Mouse (Mus musculus) activated CD4-positive, CD25-positive, alpha-beta regulatory T cell, adult 4 months (primary cell): ENCODE data around the gene Ubac2. TPM values are rescaled to one million over a fixed set of nuclear protein-coding genes. Genes with fewer than 3 reads are reported as not detected.
"Not testable (repeated sequence)": the region's sequence is repeated elsewhere in the genome, so short reads cannot be mapped to it uniquely, and the experiment has no call there.

Experiments used
- ATAC-seq: one replicate; pipeline ENCODE4 v1.8.0; 2017
- polyA plus RNA-seq, 2 experiments: library from polyadenylated mRNA; unstranded; fragments of 100-300 nt; shearing (Covaris generic); gene quantifications; one replicate each; pipeline ENCODE4 v1.2.1; 2017

Ubac2 gene
- polyA plus RNA-seq: 10 to 100 TPM; 62.5 to 75.1 TPM

DNA sequence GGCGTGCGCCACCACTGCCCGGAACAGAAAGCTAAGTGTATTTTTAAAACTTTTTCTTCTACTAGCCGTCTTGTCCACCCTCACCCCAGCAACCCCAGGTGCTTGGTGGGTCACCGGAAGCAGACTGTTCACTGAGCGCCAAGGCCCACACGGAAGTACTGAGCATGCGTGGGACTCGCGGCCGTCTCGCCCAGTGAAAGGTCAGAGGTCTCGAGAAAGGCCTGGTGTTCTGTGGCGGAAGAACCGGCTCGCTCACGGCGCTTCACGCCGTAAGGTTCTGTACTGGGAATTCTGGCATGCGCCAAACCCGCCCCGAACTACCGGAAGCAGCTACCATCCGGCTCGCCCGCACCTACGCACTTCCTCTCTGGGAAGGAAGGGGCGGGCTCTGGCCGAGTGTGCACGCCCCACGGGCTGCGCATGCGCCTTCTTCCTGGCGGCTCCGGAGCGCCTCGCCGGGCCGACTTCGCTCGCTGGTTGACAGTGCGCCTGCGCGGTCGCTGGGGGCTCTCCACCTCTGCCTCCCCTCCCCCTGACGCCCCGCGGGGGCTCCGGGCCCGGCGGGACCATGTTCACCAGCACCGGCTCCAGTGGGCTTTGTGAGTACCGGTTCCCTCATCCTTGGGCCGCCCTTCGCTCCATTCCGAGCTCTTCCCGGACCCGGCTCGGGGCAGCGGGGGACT lies at the start of gene Ubac2:
Gene Ubac2 (plus strand): TSS at position 445 of the 683 bp plus-strand sequence.
- peak; percentile 80 for ATAC-seq

- ATAC-seq: peak; percentile 65
Observed at GRCm38 (mm10) chr14:121829816-121830442, 48.5 kb upstream of the Ubac2 start.

GRCm38 (mm10) chr14:121833001-121833520 lies 45.4 kb upstream of the Ubac2 start:
- ATAC-seq: no peak

DNA sequence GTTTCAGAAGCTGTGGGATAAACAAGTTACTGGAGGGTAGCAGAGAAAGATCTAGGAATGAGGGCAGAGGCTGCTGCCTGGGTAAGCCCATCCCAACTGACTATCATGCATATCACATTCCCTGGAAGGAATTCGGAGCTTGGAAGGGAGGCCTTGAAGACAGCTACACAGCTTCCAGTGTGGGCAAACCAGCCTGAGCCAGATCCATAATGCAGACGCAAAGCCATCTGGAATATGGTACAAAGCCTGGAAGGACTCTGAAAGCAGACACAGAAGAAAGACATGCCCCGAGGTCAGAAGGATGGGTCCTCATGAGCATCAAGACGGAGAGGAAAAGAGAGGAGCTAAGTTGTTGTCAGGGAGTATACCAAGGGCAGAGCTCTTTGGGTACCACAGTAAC lies 40.3 kb upstream of the Ubac2 start:
- ATAC-seq: no peak

DNA sequence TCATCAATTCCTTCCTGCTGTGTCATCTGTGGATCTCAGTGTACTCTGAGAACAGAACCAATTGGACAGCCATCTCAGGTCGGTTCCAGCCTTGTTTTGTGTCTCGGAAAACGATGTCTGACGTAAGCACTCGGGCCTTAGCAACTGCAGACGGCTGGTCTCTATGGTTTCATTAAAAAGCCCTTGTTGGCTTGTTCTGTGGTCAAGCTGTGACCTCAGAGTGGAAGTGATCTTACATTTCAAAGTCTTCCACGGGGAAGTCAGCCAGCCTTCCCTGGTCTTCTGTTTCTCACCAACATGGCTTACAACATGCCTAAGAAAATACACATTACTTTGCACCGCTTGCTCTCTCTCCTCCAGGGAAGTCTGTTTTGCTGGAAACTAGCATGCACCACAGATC lies 38.2 kb upstream of the Ubac2 start:
- no peak for ATAC-seq

- ATAC-seq: no peak
Observed at GRCm38 (mm10) chr14:121844486-121844885, 33.9 kb upstream of the Ubac2 start.

GRCm38 (mm10) chr14:121851231-121851630 lies 27.2 kb upstream of the Ubac2 start:
- no peak for ATAC-seq

DNA sequence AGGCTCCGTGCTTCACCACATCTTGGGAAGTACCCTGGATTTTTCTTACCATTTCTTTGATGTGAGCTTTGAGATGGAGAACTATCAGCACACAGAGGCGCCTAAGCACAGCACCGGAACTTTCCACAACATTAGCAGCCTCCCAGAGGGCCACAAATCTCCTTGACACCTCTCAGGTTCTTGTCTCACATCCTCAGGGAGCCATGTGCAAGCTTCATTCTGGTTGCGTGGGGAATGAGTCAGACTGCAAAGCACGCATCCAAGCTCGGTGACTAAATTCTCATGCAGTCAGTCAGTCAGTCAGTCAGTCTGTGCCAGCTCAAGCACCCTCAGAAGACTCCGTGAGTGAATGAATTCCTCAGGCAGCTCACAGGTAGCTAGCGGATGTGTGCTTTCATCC lies 25.9 kb upstream of the Ubac2 start:
- no peak for ATAC-seq

GRCm38 (mm10) chr14:121865162-121865561 lies 13.3 kb upstream of the Ubac2 start:
- ATAC-seq: peak; percentile 85

DNA sequence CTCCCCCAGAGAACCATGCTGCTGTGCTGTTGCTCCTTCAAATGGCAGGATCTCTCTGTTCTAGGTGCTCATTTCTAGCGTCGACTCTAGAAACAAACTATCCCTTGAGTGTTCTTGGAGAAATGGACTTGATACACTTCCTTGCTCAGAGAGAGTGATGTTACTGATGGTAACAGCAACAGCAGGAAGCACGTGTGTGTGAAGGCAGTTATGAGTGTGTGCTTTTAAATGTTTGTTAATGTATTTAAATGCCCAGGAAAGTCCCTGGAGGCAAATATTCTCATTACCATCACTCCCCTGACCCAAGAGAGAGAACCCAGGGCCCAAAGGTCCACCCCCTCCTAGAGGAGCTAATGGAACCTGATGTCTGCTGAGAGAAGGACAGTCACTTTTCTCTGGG lies 11.8 kb upstream of the Ubac2 start:
- no peak for ATAC-seq

DNA sequence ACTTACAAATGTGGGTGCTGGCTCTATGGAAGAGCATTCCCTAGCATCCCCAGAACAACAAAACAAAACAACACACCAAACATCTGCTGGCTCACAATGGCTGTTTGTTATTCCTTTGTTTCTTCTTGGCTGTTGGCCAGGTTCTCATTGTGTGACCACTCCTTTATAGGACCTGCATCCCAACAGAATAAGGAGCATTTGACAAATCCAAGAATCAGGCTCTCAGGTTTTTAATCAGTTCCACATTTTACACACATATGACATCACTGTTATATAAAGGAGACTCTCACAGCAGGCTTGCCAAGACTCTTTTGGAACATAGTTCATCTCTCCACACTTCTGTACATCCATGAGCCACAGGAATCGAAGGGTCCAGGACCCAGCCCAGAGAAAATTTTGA lies 9.3 kb upstream of the Ubac2 start:
- no peak for ATAC-seq

DNA sequence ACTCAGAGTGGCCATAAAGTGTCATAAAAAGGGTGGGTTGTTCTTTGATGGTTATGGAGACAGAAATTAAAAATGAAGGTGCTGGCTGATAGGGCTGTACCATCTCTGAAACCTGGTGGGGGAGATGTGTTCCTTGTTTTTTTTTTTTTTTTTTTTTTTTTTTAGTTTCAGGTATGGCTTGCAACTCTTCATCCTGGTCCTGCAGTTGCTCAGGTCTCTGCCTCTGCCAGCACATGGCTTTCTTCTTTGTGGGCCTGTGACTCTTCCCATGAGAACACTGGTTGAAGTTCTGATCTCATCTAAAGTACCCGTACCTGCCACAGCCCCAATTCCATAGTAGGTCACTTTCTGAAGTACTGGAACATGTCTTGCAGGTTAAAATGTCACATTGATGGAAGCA lies 5.7 kb upstream of the Ubac2 start:
- no peak for ATAC-seq

GRCm38 (mm10) chr14:121873172-121873571 lies 5.2 kb upstream of the Ubac2 start:
- no peak for ATAC-seq

GRCm38 (mm10) chr14:121873646-121874045 lies 4.8 kb upstream of the Ubac2 start:
- no peak for ATAC-seq

DNA sequence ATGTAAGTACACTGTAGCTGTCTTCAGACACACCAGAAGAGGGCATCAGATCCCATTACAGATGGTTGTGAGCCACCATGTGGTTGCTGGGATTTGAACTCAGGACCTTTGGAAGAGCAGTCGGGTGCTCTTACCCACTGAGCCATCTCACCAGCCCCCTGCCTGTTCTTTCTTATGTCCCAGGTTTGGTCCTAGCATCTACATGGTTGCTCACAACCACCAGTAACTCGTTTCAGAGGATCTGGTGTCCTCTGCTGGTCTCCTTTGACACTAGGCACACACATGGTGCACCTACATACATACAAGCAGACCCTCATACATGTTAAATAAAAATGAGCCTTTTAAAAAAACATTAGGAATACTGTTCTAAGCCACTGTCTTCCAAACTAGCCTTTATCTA lies 2.2 kb upstream of the Ubac2 start:
- not testable (repeated sequence) for ATAC-seq

DNA sequence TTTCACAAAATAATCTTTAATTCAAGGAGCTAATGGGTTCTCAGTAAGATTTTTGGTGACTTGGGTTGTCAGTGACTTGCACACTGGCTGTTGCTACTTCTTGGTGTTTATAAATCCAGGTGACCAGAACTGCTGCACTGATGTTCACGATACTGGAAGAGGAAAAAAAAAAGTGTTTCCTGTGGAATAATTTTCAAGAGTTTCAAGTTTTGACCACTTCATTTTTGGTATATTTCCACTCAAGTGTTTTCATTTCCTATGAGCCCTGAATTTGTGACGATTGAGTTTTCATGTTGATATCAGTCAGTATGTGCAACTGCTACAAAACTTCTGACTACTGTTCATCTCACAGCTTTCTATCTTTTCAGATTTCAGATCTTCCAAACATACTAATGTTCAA lies 1.6 kb upstream of the Ubac2 start:
- no peak for ATAC-seq

GRCm38 (mm10) chr14:121877640-121878039 lies 780 bp upstream of the Ubac2 start:
- no peak for ATAC-seq

- peak; percentile 1 for ATAC-seq
Observed at GRCm38 (mm10) chr14:121878859-121879206, 413 bp downstream of the Ubac2 start.

DNA sequence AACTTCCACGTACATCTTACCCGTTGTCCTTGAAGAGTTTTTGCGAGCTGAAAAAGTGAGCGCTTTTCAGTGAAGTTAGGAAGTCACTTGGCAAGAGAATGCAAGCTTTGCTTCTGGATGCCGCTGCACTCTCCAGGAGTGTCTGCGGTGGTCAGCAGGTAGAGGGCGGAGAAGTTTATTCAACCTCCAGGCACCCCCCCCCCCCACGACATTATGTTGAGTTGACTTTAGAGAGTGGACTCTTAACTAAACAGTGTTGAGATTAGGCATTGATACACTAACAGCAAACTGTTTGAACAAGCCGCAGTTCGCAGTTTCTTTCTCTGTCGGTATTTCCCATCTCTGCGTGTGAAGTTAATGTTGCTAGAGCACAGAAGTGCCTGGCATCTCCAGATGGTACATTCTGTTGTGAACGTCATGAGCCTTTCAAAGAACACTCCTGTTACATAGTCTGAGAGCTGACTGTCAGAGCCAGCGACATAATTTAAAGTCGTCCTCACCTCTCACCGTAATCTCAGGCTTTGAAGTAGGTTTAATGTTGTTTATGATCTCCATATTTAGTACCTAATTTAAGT lies 933 bp downstream of the Ubac2 start:
- ATAC-seq: peak; percentile 19

GRCm38 (mm10) chr14:121881211-121881610 lies 2.8 kb downstream of the Ubac2 start:
- ATAC-seq: peak; percentile 29

DNA sequence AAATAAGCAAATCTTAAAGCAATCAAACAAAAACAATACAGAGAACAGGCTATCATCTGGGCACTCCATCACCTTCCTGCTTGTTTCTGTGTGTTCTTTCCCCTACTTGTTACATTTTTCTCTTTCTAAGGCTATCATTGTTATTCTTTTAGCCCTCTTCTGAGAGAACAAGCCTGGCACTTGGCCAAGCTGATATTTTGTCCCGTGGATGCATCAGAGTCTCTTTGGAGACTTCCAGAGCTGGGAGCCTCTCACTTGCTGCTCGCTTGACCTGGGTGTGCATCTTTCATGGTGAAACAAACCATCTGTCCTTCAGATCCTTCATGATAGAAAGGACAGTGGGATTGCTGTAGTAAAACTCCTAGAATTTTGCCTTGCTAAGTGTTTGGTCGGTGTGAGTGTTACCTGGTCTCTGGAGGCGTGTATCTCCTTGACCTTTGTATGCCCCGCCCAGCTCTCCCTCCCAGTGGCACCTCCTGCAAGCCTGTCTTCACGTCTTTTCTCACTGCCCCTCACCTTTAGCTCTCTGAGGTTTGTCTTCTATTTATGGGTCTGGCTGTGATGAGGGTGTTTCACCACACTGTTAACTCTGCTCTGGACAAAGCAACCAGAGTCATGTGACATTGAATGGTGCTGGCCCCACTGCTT lies 5.9 kb downstream of the Ubac2 start:
- ATAC-seq: no peak

DNA sequence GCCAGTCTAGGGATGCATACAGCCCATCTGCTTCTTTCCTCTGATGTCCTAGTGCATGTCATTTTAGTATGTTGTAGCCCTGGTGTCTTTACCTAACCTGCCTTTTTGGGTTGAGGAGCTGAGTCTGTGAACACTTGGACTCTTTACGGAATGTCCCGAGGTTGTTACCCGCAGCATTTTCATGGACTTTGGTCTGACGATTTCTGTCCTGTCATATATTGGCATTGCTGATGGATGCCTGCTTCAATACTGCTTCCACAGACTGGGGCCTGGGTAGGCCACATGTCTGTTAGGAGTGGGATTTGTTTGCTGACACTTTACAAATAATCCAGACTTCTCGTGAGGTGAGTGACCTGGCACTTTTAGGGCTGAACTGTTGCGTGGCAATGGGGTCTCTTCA lies 15.3 kb downstream of the Ubac2 start:
- ATAC-seq: no peak

DNA sequence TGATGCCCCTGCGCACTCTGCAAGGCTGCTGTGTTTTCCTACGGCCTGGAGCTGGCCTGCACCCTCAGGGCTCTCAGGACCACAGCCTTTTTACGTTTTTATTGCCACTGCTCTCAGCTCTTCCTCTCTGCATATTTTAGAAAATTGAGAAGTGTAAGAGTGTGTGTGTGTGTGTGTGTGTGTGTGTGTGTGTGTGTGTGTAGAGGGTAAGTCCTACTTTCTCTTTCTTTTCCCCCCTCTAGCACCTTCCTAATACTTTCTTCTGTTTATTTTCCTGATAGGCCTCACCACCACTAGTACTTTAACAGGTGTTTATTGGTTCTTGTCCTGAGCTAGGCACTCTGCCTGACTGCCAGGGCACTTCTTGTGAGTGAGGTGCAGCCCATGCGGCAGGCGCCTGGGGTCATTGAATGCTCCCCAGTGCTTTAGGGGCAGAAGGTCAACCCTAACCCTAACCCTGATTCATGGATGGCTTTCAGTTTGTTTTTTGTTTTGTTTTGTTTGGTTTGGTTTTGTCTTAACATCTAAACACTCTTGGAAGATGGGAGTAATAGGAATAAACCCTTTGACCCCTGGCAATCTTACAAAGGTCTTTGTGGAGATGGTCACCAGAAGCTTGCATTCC lies 16.2 kb downstream of the Ubac2 start:
- ATAC-seq: no peak
